Mouse (Mus musculus) adrenal gland, postnatal 4 days (tissue): ENCODE measurements around the gene Dazap2. TPM values are rescaled to one million over a fixed set of nuclear protein-coding genes. Genes with fewer than 3 reads are reported as not detected.
"Not testable (repeated sequence)": the region's sequence is repeated elsewhere in the genome, so short reads cannot be mapped to it uniquely, and the experiment has no call there.

ENCODE experiments used
- DNase-seq, 2 experiments: peaks; one replicate each; pipeline ENCODE4 v3.0.0; 2021 to 2022; ENCODE audit warnings: low spot score in 2 of 2, mixed read lengths in 2 of 2
- total RNA-seq, 2 experiments: library from RNA; stranded (reverse); gene quantifications; 2 replicates each; pipeline ENCODE4 v1.2.3; 2021

Dazap2 gene
- total RNA-seq, 2 experiments from 2014 or later = 231 to 238 TPM

DNA sequence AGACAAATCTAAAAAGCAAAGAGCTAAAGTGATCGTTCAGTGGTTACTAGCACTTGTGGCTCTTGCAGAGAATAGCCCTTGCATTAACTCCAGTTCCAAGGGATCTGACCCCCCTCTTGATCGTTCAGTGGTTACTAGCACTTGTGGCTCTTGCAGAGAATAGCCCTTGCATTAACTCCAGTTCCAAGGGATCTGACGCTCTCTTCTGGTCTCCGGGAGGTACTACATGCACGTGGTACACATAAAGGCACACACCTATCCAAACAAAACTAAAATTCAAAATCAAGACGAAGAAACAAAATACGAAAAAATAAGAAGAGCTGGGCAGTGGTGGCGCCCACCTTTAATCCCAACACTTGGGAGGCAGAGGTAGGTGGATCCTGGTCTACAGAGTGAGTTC is 8.5 kb upstream of the Dazap2 start:
- DNase-seq = not testable (repeated sequence)

DNA sequence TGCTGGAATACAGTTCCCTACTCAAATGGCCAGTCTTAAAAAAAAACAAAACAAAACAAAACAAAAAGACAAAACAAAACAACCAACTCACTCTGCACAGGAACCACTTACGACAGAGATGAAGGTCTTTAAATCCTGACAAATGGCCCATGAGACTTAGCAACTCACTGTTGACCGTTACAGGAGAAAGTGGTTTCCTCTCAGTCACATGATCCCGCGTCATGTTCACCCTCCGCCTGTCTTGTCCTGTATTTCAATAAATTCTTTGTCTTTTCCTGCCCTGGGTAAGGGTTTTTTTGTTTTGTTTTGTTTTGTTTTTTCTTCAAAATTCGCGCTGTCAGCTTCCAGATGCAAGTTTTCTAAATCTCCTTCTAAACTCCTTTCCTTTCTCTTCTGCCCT is 3.2 kb upstream of the Dazap2 start:
- no peak for DNase-seq

DNA sequence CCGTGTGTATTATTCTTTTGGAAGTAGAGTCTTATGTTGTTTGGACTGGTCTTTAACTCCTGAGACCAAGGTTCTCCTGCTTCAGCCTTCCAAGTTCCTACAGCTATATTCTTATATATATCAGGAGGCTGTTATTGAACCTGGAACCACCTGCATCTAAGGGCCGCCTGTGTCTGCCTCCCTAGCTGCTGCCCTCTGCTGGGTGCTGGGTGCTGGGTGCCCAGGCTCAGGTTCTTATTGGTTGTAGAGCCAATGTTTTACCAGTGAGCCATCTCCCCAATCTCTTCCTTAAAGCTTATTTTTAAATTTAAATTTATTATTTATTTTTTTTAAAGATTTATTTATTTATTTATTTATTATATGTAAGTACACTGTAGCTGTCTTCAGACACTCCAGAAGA is 2.7 kb upstream of the Dazap2 start:
- DNase-seq = no peak

DNA sequence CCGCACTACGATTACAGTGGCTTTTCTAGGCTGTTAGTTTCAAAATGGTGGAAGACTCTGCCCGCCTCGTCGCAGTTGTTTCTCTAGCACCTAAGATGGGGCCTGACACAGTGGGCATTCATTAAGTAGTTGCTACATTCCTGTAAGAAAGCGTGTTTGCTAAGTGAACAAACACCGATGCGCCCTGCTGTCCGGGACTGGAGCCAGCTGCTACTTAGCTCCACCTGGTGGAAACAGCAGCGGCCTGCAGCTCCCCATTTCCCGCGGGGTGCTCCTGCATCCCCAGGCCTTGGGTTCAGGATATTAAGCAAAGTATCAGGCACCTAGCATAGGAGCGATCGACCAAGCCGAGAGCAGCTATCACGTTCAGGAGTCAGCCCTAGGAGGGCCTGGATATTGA is 1.6 kb upstream of the Dazap2 start:
- peak; percentile 47 to 62 for DNase-seq

DNA sequence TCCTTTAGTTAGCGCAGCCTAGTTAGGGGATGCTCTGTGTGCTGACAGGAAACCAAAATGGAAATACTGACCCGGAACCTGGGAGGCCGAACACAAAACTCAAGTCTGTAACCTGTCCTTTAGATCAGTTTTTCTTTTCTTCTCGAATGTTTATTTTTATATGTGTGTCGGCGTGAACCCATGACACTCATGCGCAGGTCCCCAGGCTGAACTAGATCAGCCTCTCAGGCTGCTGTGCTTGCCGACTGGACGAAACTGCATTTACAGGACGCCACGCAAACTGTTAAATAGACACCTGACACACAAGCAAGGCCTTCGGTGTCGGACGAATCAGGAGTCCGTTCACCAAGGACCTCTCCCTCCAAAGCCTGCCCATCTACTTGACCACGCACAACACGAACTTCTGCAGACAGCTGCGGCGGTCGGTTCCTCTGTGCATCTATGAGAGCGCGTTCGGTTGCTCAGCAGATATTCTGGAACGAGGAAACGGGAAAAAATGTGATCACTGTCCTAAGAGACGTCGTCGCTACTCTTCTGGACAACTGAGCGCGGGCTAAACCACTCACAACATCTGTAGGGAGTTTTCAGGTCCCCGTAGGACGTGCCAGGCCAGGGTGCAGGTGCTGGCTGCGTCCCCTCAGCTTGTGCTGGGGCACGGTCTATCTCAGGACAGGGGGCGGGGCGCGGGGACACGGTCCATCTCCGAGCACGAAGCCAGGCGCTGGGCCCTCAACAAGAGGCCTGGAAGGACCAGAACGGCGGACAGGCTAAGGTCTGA is 742 bp upstream of the Dazap2 start:
- peak; percentile 33 to 45 for DNase-seq

DNA sequence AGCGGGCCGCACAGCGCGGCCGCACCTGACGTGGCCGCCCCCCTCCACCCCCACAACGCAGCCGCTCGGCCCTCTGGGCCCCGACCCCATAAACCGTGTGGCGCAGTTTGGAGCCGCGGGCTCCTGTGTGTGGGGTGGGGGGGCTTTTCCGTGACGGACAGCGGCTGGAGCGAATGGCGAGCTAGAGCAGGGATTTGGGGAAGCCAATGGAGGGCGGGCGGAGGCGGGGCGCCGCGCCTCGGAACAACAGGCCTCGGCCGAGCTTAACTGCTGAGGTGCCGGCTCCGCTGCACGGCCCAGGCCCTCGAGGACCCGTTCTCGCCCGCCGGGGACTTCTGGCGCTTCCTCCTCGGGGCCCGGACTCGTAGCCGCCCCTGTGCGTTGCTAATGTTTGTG is 674 bp downstream of the Dazap2 start:
- DNase-seq = peak; percentile 87 to 90

DNA sequence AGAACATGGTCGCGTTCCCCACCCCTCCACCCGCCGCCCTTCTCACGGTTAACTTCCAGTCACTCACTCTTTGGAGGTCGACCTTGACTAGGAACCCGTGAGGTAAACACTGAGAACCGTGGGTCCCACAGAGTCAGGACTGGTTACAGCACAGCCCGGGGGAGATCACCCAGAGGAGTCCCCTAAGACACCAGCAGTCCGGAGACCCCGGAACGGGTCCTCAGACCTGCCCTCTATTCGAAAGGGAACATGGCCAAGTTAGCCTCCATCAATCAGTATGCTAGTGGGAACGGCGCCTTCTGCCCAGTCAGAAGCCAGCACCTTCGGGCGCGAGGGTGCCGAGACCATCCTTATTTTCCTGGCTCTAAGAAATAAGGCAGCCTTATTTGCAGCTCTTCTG is 1.1 kb downstream of the Dazap2 start:
- no peak for DNase-seq

DNA sequence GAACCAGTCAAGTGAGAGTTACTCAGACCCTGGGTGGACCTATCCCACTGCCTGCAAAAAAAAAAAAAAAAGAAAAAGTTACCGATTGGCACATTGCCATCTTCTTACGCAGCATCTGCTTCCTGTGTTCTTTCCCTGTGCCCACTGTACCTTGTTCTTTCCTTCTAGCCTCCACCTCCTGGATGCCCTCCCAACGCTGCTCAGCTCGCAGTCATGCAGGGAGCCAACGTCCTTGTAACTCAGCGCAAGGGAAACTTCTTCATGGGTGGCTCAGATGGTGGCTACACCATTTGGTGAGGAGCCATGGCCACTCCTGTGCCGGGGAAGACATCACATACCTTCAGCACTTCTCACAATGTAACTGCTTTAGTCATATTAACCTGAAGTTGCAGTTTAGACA is 4.1 kb downstream of the Dazap2 start:
- no peak for DNase-seq

DNA sequence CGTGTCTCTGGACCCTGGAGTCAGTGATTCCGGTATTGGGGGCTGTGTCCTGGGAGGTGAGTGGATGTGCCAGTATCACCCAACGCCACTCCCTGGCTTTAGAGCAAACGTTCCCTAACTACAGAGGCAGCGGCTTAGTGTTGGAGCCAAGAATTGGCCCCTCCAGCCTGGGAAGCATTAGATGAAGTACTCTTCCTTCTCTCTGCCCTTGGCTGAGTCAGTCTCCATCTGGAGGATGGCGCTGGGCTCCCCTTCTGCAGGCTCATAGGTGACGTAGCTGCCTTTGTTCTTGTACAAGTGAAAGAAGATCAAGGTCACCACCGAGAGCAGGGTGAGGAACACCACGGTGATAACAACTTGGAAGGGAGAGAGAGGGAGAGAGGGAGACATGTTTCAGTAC is 6.5 kb downstream of the Dazap2 start:
- not testable (repeated sequence) for DNase-seq

DNA sequence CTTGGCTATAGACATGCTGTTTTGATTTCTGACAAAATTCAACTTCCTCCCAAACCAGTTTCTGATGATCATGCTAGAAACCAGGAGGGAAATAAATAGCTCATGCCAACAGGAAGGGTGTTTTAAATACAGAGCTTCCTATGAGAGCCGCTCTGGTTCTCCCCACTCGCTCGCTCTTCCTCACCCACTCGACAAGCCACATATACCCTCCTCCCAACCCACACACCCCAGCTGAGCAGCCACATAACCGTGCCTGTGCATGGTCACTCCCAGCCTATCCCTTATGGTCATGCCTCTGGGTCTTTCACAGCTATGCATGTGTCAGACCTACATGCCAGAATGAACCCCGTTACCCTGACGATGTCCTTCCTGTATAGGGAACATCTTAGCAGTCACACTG is 7.0 kb downstream of the Dazap2 start:
- DNase-seq = no peak

DNA sequence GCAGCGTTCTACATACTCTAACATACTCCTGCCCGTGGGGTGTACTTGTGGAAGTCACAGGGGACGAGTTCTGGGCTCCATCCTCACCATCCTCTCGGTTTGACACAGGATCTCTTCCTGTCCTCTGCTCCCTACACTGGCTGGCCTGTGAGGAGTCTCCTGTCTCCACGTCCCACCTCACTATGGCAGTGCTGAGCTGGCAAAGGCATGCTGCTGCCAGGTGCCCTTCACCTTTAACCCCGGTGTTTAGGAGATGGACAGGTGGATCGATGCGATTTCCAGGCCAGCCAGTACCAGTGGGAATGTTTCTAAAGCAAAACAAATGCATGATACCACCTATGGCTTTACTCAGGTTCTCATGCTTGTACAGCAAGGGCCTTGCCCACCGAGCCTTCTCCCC is 8.6 kb downstream of the Dazap2 start:
- DNase-seq = no peak

DNA sequence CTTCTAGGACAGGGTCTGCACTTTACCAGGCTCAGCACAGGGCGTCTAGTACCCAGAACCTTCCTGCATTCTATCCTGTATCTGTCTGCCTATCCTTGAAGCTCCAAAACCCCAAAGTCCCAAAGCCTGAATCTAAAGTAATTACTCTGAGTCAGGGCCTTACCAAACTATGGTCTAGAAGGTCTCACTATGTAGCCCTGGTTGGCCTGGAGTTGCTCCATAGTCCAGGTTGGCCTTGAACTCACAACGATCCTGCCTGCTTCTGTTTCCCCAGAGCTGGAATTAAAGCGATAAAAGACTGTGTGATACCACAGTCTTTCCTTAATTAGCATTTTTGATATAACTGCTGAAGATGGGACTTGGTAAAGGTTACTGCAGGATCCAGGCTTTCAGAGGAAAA is 9.3 kb downstream of the Dazap2 start:
- no peak for DNase-seq

DNA sequence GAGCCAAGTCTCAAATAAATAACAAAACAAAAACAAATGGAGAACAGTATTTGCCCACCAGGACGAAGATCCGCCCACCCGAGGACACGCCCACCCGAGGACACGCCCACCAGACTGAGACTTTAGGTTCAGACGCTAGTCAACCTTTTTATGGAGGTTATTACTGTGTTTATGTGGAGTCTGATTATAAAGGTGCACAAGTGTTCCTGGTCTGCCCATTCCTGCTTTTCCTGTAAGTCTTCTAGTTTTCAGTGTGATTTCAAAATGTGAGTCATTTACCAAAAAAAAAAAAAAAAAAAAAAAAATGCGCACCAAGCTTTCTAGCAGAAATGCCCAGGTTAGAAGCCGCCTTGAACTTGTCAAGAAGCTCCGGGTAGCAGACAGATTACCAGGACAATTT is 12.1 kb downstream of the Dazap2 start:
- DNase-seq = no peak

DNA sequence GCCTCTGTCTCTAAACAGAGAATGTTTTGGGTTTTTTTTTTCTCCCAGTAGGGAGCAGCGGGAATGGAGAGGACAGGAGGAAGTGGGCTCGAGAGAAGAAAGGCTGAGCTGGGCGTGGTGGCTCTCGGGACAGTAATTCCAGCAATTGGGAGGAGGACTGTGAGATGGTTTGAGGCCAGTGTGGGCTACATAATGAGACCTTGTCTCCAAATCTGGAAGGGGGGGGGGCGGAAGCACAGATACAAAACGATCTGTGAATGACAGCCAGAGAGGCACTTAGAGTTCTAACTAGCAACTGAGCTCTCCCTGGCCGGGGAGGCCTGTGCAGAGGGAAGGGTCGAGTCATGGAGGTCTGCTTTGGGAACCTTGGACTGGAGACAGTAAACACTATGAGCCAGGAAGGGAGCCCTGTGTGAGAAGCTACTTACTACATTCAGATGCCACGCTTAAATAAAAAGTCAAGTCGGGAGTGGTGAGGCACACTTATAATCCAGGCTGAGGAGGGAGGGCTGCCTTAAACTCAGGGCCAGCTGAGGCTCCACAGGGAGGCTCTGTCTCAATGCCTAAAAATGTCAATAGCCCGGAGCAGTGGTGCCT is 12.7 kb downstream of the Dazap2 start:
- DNase-seq = no peak

DNA sequence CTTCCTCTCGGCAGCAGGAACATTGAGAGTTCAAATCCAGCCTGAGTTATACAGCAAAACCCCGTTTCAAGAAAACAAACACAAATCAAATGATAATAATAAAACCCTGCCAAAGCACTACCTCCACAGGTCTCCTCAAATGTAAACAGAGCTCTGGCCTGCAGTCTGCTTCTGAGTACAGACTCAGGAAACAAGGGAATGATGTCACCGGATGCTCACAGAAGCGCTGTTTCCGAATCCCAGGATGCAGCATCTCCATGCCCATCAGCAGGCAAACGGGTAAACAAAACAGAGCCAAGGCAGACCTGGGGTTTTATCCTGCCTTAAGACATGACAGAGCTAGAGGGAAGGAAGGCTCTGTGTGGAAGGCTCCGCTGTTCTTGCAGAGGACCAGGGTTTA is 13.6 kb downstream of the Dazap2 start:
- no peak for DNase-seq

DNA sequence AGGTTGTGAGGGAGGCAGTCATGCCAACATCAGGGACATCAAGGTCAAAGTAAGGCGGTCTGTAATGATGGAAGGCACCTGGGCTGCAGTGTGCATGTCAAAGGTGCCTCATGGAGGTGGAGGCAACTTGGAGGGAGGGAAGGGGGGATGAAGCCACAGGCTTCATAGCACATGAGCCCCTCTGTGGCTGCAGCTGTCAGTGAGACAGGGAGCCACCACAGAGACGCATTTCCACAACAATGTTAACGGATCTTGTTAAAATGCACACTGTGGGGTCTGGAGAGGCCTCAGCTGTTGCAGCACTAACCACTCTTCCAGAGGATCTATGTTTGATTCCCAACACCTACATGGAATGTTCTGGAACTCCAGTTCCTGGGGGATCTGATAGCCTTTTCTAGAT is 15.0 kb downstream of the Dazap2 start:
- no peak for DNase-seq

DNA sequence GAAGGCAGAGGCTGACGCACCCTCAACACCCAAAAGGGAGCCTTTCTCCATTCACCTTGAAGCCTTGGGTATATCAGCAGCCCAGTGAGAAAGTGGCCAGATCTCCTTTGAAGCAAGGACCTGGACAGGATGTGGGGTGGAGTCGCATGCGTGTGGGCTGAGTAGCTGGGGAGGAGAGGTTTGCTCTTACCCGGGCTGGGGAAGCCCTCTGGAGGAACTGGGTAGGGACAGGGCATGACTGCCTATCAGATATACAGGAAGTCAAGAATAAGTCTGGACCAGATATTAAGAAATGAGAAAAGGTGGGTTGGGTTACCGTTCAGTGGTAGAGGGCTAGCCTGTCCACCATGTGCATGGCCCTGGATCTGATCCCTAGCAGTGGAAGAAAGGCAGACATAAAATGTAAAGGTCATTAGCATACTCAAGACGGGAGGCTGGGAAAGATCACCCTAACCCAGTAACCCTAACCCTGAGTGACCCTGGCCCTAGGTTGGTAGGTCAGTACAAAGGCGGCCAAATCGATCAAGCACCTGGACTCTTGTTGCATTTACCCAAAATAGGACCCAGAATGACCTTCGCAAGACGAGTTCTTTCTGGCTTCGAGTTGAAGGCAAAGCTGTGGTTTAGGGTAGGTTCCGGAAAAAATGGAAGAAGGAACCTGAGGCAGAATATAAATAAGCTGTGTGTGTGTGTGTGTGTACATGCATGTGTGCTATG is 16.5 kb downstream of the Dazap2 start:
- DNase-seq = no peak

DNA sequence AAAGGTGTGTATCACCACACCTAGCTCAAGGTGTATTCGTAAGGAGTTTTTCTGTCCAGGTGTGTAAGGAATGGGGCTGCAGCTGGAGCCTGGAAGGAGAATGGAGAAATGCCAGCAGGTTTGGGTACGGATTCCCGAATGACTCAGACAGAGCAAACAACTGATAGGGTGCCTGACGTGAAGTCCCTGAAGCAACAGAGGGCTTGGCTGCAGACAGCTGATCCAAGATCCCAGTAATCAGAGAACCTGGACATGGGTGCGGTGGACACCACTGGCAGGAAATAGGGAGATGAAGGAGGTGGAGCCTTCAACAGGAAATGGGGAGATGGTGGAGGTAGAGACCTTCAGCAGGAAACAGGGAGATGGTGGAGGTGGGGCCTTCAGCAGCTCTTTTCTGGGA is 17.2 kb downstream of the Dazap2 start:
- DNase-seq = no peak

DNA sequence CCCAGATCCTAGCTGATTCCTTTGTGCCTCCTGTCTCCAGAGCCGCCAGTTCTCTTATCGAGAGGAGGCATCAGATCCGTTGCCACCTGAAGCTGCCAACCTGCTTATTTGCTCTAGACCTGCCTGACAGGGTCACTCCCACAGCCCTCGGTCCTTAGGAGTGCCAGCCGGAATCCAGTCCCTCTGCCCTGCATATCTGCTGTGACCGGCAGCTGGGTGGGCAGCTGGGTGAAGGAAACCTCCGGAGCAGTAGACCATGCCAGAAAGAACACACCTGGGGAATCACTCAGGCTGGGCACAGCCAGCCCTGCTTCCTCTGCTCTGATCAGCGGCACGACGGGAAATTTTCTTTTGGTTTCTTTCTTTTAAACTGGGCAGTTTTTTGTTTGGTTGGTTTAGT is 18.2 kb downstream of the Dazap2 start:
- DNase-seq = no peak

DNA sequence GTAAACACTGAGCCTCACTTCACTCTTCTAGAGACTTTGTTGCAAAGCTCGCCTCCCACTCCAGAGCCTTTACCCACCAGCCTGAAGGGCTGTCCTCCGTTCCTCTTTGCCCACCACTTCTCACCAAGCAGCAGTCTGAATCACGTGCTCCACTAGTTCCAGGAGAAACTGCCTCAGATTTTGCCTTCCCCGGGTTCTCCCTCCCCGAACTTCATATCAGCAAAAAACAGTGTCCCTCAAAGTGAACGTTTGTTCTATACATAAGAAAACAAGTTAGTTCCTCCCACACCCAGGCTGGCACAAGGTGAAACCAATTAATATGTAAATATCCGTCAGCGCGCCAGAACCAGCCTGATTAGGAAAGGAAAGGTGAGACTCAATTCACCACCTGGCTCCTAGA is 20.1 kb downstream of the Dazap2 start:
- no peak for DNase-seq

DNA sequence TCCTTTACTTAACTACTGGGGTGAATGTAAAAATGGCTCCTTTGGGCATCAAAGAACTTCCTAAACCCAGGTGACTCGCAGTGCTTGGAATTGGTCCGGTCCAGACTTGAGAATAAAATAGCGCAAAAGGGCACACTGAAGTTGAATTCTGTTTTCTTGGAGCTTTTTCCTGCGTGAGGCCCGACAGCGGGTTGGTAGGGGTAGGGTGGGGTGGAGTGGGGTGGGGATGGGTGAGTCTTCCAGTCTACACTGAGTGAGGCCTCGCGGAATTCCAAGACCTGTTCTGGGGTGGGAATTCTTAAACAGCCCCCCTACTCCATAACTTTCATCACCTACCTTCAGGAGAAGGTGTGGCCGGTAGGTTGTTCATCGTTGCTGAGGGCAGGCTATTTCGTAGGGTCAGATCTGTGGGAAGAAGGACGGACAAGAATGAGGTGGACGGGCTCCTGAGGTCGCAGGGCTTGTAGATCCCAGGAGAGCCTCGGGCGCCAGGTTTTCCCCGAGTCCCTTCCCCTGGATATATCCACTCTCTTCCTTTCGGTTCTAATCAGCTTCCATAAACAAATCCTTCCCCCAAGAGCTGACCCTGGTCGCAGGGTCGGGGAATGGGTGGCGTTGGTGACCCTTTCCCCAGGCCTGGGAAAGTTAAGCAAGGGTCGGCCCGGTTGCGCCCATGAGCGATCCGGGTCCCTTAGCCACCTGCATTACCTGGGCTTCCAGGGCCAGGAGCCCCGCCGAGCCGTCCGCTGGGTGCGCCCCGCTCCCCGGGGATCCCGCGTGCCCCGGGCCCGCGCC is 20.9 kb downstream of the Dazap2 start:
- no peak for DNase-seq
